Mouse (Mus musculus) embryo, embryonic 11.5 days (tissue): ENCODE data around the gene Amz2.
A peak's percentile ranks its signal among the peaks of the same experiment; 100 is the strongest.

ENCODE experiments used
- DNase-seq: peaks from one replicate; pipeline ENCODE4 v3.0.0-alpha.2; 2012; ENCODE audit warnings: low read depth, low spot score

The Amz2 gene

GRCm38 (mm10) chr11:109421205-109421604 is 4.5 kb upstream of the Amz2 start:
- no peak for DNase-seq

GRCm38 (mm10) chr11:109422263-109422662 is 3.5 kb upstream of the Amz2 start:
- no peak for DNase-seq

GRCm38 (mm10) chr11:109423294-109423693 is 2.5 kb upstream of the Amz2 start:
- no peak for DNase-seq

DNA sequence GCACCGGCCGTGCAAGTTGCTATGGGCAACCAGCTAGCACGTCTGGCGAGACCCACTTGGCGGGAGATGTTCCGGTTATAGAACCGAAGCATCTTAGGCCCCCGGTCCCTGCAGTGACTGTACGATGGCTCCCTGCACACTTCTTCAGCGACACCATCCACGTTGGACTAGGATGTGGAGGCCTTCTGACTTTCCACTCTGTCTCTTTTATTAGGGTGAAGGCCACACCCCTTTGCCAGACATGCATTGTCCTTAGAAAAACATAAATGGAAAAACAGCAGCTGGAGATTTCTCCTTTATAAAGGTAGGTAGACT is 483 bp downstream of the Amz2 start:
- DNase-seq = no peak

GRCm38 (mm10) chr11:109427353-109427752 is 1.6 kb downstream of the Amz2 start:
- DNase-seq = no peak

DNA sequence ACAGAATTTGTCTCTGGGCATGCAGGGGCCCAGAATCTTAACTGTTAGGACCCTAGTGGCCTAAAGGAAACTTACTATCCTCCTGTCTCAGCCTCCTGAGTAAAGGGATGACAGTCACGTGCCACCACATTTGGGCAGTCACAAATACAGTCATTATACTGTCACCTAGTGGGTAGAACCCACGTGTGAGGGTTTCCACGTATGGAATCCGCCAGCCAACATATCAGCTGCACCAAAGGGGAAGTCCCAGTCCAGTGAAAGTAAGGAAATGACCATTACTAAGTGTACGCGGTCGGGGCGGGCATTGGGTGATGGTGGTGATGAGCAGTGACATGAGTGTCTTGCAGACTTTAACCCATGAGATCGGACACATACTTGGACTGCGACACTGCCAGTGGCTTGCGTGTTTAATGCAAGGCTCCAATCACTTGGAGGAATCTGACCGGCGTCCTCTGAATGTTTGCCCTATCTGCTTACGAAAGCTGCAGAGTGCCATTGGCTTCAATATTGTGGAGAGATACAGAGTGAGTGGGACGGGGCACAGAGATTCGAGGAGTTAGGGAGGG is 8.6 kb downstream of the Amz2 start:
- no peak for DNase-seq

GRCm38 (mm10) chr11:109436889-109437288 is 11.1 kb downstream of the Amz2 start:
- DNase-seq = no peak

GRCm38 (mm10) chr11:109439209-109439608 is 13.5 kb downstream of the Amz2 start:
- DNase-seq = no peak

- DNase-seq = no peak
These were observed 14.1 kb downstream of the Amz2 start for GRCm38 (mm10) chr11:109439829-109440340.

DNA sequence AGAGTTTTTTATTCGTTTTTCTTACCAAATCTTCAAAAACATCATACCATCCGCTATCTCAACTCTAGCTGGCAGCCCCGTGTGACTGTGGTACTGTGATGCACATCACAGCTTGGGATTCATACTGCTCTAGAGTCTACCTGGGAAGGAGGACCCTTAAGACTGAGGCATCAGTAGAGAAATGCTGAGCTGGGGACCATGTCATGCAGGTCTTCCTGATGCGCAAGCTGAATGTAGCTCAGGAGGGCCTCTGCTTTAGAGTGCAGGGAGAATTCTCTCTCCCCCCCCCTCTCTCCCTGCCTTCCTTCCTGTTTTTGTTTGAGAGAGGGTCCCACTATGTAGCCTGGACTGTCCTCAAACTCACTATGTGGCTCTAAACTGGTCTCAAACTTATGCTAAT is 14.9 kb downstream of the Amz2 start:
- DNase-seq = no peak

DNA sequence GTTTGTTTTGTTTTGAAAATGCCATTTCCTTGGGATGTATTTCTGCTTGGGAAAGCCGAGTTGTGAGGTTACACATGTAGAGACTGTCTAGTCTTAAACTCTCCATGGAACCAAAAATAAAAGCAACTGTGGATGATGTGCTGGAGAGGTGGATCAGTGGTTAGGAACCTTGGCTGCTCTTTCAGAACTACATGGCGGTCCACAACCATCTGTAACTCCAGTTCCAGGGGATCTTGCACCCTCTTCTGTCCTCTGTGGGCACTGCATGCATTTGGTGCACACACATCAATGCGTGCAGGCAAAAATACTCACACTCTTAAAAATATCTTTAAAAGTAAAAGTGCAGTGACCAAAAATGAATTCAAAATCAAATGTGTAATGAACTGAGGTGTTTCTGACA is 15.4 kb downstream of the Amz2 start:
- DNase-seq = no peak

GRCm38 (mm10) chr11:109442166-109442730 is 16.5 kb downstream of the Amz2 start:
- no peak for DNase-seq

DNA sequence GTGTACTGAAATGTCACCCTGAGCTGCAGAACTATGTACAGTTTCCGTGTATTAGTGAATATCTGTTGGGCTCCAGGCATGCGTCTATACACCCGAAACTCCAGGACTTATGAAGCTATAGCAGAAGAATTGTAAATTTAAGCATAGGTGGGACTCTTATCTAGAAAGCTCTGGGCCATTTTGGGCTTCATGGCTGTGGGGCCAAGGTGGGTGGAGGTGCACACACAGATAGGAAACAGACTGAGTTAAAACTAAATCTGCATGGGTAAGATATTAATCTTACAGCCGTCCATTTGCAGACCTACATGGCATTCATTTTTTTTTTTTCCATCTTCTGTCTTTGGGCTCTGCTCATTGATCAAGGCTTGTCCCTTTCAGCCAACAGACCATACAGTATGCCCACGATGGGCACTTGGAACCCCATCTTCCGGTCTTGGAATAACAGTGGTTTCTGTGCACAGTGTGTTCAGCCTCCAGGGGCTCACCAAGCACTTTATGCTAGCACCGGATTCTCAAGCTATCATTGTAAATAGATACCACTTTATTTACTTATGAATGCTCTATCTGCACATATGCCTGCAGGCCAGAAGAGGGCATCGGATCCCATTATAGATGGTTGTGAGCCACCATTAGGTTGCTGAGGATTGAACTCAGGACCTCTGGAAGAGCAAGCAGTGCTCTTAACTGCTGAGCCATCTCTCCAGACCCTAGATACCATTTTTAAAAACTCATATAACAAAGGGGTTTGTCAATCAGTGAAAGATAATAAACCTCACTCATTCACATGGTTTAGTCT is 17.9 kb downstream of the Amz2 start:
- no peak for DNase-seq

- no peak for DNase-seq
These were observed 18.9 kb downstream of the Amz2 start for GRCm38 (mm10) chr11:109444600-109444999.

- peak; percentile 45 for DNase-seq
These were observed 19.8 kb downstream of the Amz2 start for GRCm38 (mm10) chr11:109445438-109446035.

DNA sequence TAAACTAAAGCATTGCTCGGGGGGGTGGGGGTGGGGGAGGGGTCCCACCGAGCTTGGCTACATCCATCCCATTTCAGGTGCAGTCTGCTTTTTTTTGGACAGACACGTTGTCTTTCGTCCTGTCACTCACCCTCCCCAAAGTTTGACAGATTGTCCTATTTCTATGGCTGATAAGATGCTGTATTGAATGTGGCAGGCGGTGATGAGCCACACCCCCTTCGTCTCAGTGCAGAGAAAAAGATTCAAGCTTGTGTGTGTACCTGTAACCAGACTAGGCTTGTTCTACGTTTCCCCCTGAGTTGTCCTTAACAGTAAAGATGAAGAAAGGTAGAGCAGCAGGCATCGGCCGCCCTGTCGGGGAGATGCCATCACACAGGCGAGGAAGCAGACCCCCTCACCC is 25.4 kb downstream of the Amz2 start:
- DNase-seq = no peak

GRCm38 (mm10) chr11:109456261-109456660 is 30.5 kb downstream of the Amz2 start:
- DNase-seq = no peak

DNA sequence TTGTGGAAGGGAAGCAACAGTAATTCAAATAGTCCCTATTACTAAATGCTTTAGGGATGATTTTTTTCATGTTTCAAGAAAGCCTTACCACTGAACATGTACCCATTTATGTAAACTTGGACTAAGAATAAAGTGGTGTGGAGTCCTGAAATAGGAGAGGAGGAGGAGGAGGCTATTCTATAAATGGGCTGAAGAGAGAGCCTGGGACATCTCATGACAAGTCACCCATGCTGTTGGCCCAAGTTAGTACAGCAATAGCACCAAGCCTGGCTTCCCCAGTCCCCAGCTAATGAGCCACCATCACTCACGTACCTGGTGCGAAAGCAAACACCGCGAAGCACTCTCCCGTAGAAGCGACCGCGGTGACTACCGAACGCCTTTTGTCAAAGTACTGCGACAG is 32.4 kb downstream of the Amz2 start:
- no peak for DNase-seq

- no peak for DNase-seq
These were observed 34.8 kb downstream of the Amz2 start for GRCm38 (mm10) chr11:109460586-109460985.

GRCm38 (mm10) chr11:109465068-109465467 is 39.3 kb downstream of the Amz2 start:
- no peak for DNase-seq

DNA sequence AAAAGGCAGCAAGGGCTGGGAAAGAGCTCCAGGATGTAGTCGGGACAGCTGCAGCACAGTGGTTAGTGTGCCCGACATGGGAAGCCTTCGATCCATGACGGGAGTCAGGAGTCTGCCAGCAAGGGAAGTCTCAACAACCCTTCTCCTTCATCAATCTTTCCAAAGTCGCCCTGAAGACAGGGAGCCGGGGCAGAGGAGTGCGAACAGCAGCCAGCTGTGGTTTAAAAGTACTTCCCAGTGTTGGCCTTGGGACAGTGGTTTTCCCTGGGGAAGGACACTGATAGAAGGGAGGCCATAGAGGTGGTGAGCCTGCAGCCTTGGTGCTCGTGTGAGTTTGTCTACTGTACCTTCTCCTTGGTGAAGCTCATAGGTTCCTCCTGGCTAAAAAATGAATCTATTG is 41.2 kb downstream of the Amz2 start:
- DNase-seq = no peak

GRCm38 (mm10) chr11:109468133-109468532 is 42.4 kb downstream of the Amz2 start:
- DNase-seq = no peak

DNA sequence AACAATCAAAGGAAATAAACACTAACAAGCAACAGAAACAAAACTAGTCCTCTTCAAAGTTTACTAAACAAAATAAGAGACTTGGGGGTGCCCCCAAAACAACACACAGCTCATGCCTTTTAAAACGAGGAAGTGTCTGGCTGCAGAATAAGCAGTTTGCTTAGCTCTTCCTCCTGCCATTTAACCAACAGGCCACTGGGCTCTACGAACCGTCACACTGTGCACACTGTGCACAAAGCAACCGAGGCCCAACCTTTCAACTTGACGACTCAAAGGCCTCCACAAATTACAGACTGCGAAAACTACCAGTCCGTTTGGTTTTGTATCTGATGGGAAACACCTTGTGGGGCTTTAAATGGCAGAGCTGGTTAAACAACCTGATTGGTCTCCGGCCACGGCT is 44.4 kb downstream of the Amz2 start:
- no peak for DNase-seq
